Mouse (Mus musculus) kidney, embryonic 14.5 days (tissue): ENCODE measurements around the gene Pip4k2b. TPM values are rescaled to one million over a fixed set of nuclear protein-coding genes. Genes with fewer than 3 reads are reported as not detected.

Experiments used
- ATAC-seq: fragments of 200-750 bp; cut with Nextera tagmentation; 2 replicates; pipeline ENCODE4 v1.8.0; 2017; ENCODE audit warnings: moderate number of reproducible peaks, mild to moderate bottlenecking, moderate TSS enrichment, moderate library complexity; ENCODE audit not compliant: low FRiP score, low TSS enrichment
- H3K27ac ChIP-seq: fragments of 300-500 bp; sonication (generic); 2 replicates; pipeline ENCODE4 v1.5.1; 2014; ENCODE audit warnings: low read depth, mild to moderate bottlenecking, low read length, moderate library complexity, mixed read lengths
- H3K27me3 ChIP-seq: fragments of 300-500 bp; sonication (generic); 2 replicates; pipeline ENCODE4 v1.6.1; 2014; ENCODE audit warnings: mild to moderate bottlenecking, low read length; ENCODE audit not compliant: control insufficient read depth, insufficient read depth
- H3K36me3 ChIP-seq: fragments of 300-500 bp; sonication (generic); 2 replicates; pipeline ENCODE4 v1.6.1; 2014; ENCODE audit warnings: low read length, mixed read lengths; ENCODE audit not compliant: control insufficient read depth, insufficient read depth
- H3K4me1 ChIP-seq: fragments of 300-500 bp; sonication (generic); 2 replicates; pipeline ENCODE4 v1.6.1; 2014; ENCODE audit warnings: low read length, mixed read lengths; ENCODE audit not compliant: control insufficient read depth, insufficient read depth
- H3K4me2 ChIP-seq: fragments of 300-500 bp; sonication (generic); replicated peaks from 2 replicates; pipeline ENCODE4 v1.6.1; 2014; ENCODE audit warnings: low read depth, mild to moderate bottlenecking, low read length
- H3K4me3 ChIP-seq: fragments of 300-500 bp; sonication (generic); 2 replicates; pipeline ENCODE4 v1.5.1; 2014; ENCODE audit warnings: mild to moderate bottlenecking, low read length
- H3K9ac ChIP-seq: fragments of 300-500 bp; sonication (generic); 2 replicates; pipeline ENCODE4 v1.6.1; 2014; ENCODE audit warnings: low read depth, mild to moderate bottlenecking, low read length, moderate library complexity
- H3K9me3 ChIP-seq: fragments of 300-500 bp; sonication (generic); 2 replicates; pipeline ENCODE4 v1.6.1; 2016; ENCODE audit warnings: low read length; ENCODE audit not compliant: control insufficient read depth
- WGBS: fragments of 180-500 bp; shearing (Covaris S2); extraction: QIAGEN DNeasy Blood & Tissue Kit; methylation state at CpG from one replicate; pipeline ENCODE4 v1.1.7; 2014; 5-methylcytosine and 5-hydroxymethylcytosine counted together
- polyA plus RNA-seq: library from polyadenylated mRNA; unstranded; fragments of >200 nt; fragmentation: Nextera tagmentation; extraction: Ambion mirVana; gene quantifications from 2 replicates; pipeline ENCODE4 v1.2.1, GENCODE M21; 2014

Gene Pip4k2b
- polyA plus RNA-seq, 1 experiment from 2014 or later, result 1.9 TPM

DNA sequence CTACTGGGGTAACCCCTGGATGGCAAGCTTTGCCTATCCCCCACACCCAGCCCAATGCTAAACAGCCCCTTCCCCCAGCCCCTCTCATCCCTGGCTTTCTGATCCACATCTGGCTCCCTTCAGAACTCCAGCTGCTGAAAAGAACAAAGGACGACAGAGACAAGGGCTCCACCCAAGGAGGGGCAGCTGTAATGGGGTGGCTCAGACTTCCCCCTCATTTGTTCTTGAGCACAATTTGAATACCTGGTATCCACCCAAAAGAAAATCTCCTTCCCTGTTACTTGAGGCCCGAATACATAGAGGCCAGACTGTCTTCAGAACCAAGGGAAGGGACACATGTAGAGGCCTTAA is 73.4 kb downstream of the Pip4k2b start:
- Histone ChIP-seq H3K27me3 (no peaks in the 10 kb centered on the region), H3K4me3 (no peak overlapping the region), H3K4me2 (no peak overlapping the region), H3K27ac (no peak overlapping the region), H3K4me1 (peaks cover 27% of the 10 kb centered on the region), H3K9ac (no peak overlapping the region), H3K36me3 (peaks cover 94% of the 10 kb centered on the region), H3K9me3 (no peaks in the 10 kb centered on the region)
- 64% methylated on average over 2 of the region's 2 CpGs for WGBS
- ATAC-seq, result no peak

DNA sequence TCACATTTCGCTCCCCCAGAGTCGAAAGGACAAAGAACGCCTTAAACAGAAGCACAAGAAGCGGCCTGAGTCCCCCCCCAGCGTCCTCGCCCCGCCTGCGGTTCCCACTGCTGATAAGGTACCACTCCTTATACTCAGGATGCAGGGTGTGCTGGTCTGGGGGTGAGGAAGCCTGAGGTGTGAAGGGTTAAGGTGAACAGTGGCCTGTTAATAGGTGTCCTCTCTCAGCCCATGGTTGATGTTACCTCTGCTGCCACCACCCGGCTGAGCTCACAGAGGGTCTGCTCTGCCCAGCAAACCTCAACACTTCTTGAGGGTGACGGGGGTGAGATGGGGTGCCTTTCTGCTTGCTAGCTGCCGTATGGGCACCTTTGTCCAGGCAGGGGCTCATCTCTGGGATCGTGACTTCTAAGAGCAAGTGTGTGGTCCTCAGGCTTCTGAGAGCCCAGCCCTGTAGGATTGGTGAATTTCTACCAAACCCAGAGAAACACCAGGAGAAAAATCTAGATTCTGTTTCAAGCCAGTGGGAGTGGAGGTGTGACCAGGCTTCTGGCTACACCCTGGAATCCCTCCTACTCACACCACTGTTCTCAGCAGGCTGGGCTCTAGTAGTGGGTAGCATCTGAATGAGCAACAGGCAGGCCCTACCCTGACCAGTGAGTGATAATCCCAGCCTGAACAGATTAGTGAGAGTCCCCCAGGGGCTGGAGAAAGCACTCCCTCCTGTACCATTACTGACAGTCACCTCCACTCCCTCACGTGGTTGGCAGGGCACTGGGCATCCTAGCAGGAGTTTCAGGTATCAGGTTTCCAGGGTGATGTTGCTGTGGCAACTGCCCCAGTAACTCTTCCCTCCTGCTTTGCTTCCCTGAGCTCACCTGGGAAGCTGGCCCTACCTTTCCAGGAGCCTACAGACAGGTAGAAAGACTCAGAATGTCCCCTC is 74.0 kb downstream of the Pip4k2b start:
- H3K27ac ChIP-seq, result peak overlapping the region; percentile 42; the same call in 1 of the 2 replicates
- WGBS, result 71% methylated on average over 13 of the region's 13 CpGs
- H3K9me3 ChIP-seq, result no peaks in the 10 kb centered on the region
- peaks cover 27% of the 10 kb centered on the region for H3K4me1 ChIP-seq
- H3K27me3 ChIP-seq, result no peaks in the 10 kb centered on the region
- ATAC-seq, result no peak
- H3K9ac ChIP-seq, result no peak overlapping the region
- peaks cover 94% of the 10 kb centered on the region for H3K36me3 ChIP-seq
- H3K4me2 ChIP-seq, result no peak overlapping the region
- H3K4me3 ChIP-seq, result no peak overlapping the region

- H3K4me1 ChIP-seq, result peaks cover 31% of the 10 kb centered on the region
- peak overlapping the region; percentile 42; the same call in 1 of the 2 replicates for H3K27ac ChIP-seq
- H3K27me3 ChIP-seq, result no peaks in the 10 kb centered on the region
- H3K4me2 ChIP-seq, result no peak overlapping the region
- H3K9ac ChIP-seq, result no peak overlapping the region
- no peak overlapping the region for H3K4me3 ChIP-seq
- H3K9me3 ChIP-seq, result no peaks in the 10 kb centered on the region
- no peak for ATAC-seq
- peaks cover 89% of the 10 kb centered on the region for H3K36me3 ChIP-seq
- WGBS, result 36% methylated on average over 6 of the region's 6 CpGs
Measured at GRCm38 (mm10) chr11:97669829-97670228, 74.7 kb downstream of the Pip4k2b start.

DNA sequence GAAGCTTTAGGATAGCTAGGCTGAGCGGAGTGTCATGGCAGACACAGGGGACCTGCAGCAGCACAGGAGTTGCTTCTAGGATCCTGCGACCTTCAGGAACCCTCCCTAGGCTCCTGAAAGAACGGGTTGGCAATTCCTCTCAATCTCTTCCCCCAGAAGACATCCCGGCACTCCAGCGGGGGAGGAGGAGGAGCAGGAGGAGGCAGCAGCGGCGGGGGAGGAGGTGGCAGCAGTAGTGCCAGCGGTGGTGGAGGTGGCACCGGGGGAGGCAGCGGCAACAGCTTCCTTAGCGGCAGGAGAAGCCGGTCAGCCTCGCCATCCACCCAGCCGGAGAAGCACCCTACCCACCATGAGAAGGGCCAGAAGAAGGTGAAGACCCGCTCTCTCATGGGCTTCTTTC is 75.2 kb downstream of the Pip4k2b start:
- Histone ChIP-seq H3K9me3 (no peaks in the 10 kb centered on the region), H3K4me1 (peaks cover 36% of the 10 kb centered on the region), H3K27ac (0 out of 2 replicates have a peak overlapping the region, but pooled peaks have one; percentile 37), H3K36me3 (peaks cover 84% of the 10 kb centered on the region), H3K9ac (peak overlapping the region; percentile 42; the same call in 1 of the 2 replicates), H3K4me2 (no peak overlapping the region), H3K4me3 (no peak overlapping the region), H3K27me3 (no peaks in the 10 kb centered on the region)
- 50% methylated on average over 15 of the region's 15 CpGs for WGBS
- ATAC-seq, result no peak

GRCm38 (mm10) chr11:97668160-97668559 is 76.3 kb downstream of the Pip4k2b start:
- no peak for ATAC-seq
- Histone ChIP-seq H3K4me2 (no peak overlapping the region), H3K27ac (no peak overlapping the region), H3K36me3 (peaks cover 73% of the 10 kb centered on the region), H3K4me1 (peaks cover 36% of the 10 kb centered on the region), H3K27me3 (no peaks in the 10 kb centered on the region), H3K9ac (no peak overlapping the region), H3K4me3 (no peak overlapping the region), H3K9me3 (no peaks in the 10 kb centered on the region)
- 86% methylated on average over 7 of the region's 7 CpGs for WGBS

- Histone ChIP-seq H3K27me3 (no peaks in the 10 kb centered on the region; the same call in 1 of the 2 replicates), H3K36me3 (peaks cover 59% of the 10 kb centered on the region), H3K4me2 (no peak overlapping the region), H3K9ac (no peak overlapping the region), H3K4me1 (peaks cover 45% of the 10 kb centered on the region), H3K9me3 (no peaks in the 10 kb centered on the region), H3K27ac (no peak overlapping the region), H3K4me3 (no peak overlapping the region)
- no peak for ATAC-seq
- 94% methylated on average over 15 of the region's 15 CpGs for WGBS
Measured at GRCm38 (mm10) chr11:97666794-97667193, 77.7 kb downstream of the Pip4k2b start.

- no peak for ATAC-seq
- Histone ChIP-seq H3K9ac (no peak overlapping the region), H3K36me3 (peaks cover 53% of the 10 kb centered on the region), H3K27ac (no peak overlapping the region), H3K27me3 (peaks cover 2% of the 10 kb centered on the region; the same call in 1 of the 2 replicates), H3K4me3 (no peak overlapping the region), H3K9me3 (no peaks in the 10 kb centered on the region), H3K4me1 (peaks cover 50% of the 10 kb centered on the region), H3K4me2 (no peak overlapping the region)
- 95% methylated on average over 7 of the region's 7 CpGs for WGBS
Measured at GRCm38 (mm10) chr11:97666221-97666620, 78.3 kb downstream of the Pip4k2b start.

DNA sequence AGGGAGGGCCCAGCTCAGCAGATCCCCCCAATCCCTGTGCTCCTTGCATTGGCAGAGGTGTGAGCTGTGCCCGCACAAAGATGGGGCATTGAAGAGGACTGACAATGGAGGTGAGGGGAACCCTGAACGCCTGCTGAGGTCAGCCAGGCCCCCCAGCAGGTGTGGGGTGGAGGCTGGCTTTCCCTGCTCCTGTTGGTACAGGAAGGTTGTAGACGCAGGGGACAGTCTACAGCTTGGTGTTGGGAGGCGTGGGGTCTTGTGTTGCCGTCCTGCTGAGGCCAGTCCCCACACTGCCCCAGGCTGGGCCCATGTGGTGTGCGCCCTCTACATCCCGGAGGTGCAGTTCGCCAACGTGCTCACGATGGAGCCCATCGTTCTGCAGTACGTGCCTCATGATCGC is 79.1 kb downstream of the Pip4k2b start:
- 89% methylated on average over 13 of the region's 13 CpGs for WGBS
- H3K27me3 ChIP-seq, result peaks cover 2% of the 10 kb centered on the region; the same call in 1 of the 2 replicates
- H3K27ac ChIP-seq, result no peak overlapping the region
- H3K4me3 ChIP-seq, result no peak overlapping the region
- H3K4me1 ChIP-seq, result peaks cover 52% of the 10 kb centered on the region
- no peak for ATAC-seq
- no peak overlapping the region for H3K4me2 ChIP-seq
- no peak overlapping the region for H3K9ac ChIP-seq
- no peaks in the 10 kb centered on the region for H3K9me3 ChIP-seq
- peaks cover 46% of the 10 kb centered on the region for H3K36me3 ChIP-seq
